11 mouse cellular contexts compared by ENCODE assay signal in genomic region chr13:43235586-43235910, GRCm38 (mm10).
A peak's percentile ranks its signal among the peaks of the same experiment; 100 is the strongest.
DNase-seq lines count a peak whose midpoint lies in the region; ATAC-seq and TF ChIP-seq lines count a peak whose summit lies in the region.
"Had no signal": no experiment of that assay in that cellular context is flagged by ENCODE, and none has a peak within 500 bp of the region (broad histone marks: within the 10 kb centered on the region; RNA-seq: fewer than 3 reads in every experiment).

No protein-coding gene starts in this region.

- peaks cover 6% of the 10 kb centered on the region for H3K9me3 ChIP-seq in megakaryocyte, embryonic 14.5 days
- no peaks in the 10 kb centered on the region for H3K9me3 ChIP-seq in intestine, embryonic 16.5 days (ENCODE audit: control insufficient read depth, low read length)
- no peaks in the 10 kb centered on the region for H3K9me3 ChIP-seq in stomach, embryonic 15.5 days

- no peak for TF ChIP-seq POLR2A in heart, adult 2 months (IDR thresholded peaks at IDR 0.05; ENCODE audit: insufficient read depth, low read depth, low read length)

- H3K27me3 ChIP-seq in heart, adult 2 months (ENCODE audit: control insufficient read depth, insufficient read depth, low read length) = no peaks in the 10 kb centered on the region
- no peaks in the 10 kb centered on the region for H3K27me3 ChIP-seq in megakaryocyte, embryonic 14.5 days (replicated peaks)
- H3K27me3 ChIP-seq in intestine, embryonic 16.5 days (replicated peaks; ENCODE audit: control insufficient read depth, insufficient read depth, low read length) = no peaks in the 10 kb centered on the region
- no peaks in the 10 kb centered on the region for H3K27me3 ChIP-seq in stomach, embryonic 15.5 days (replicated peaks)

- no peak for ATAC-seq in megakaryocyte, adult 5-6 weeks (ENCODE audit: poor library complexity, severe bottlenecking)
- ATAC-seq in intestine, embryonic 16.5 days = peak; percentile 58
- ATAC-seq in stomach, embryonic 15.5 days (ENCODE audit: insufficient read depth, low FRiP score, low read depth) = peak; percentile 80

- intact Hi-C loops in heart, adult 2 months (cut with DNase I) = no loop called here

- TF ChIP-seq CTCF in heart, adult 2 months (IDR thresholded peaks at IDR 0.05) = no peak

- H3K9ac ChIP-seq in heart, adult 2 months (ENCODE audit: low read depth, low read length) = no peak overlapping the region
- H3K9ac ChIP-seq in intestine, embryonic 16.5 days (ENCODE audit: low read depth, low read length) = 0 out of 2 replicates have a peak overlapping the region, but pooled peaks have one; percentile 14
- no peak overlapping the region for H3K9ac ChIP-seq in stomach, embryonic 15.5 days

- peaks cover 32% of the 10 kb centered on the region for H3K36me3 ChIP-seq in heart, adult 2 months (ENCODE audit: control insufficient read depth, insufficient read depth, low read length)
- H3K36me3 ChIP-seq in megakaryocyte, embryonic 14.5 days (replicated peaks; ENCODE audit: low read length) = peaks cover 76% of the 10 kb centered on the region
- H3K36me3 ChIP-seq in intestine, embryonic 16.5 days (ENCODE audit: control insufficient read depth, insufficient read depth, low read length) = no peaks in the 10 kb centered on the region
- no peaks in the 10 kb centered on the region for H3K36me3 ChIP-seq in stomach, embryonic 15.5 days

- H3K4me1 ChIP-seq in heart, adult 2 months (ENCODE audit: control insufficient read depth, insufficient read depth, low read length) = peaks cover 50% of the 10 kb centered on the region
- peaks cover 100% of the 10 kb centered on the region for H3K4me1 ChIP-seq in megakaryocyte, embryonic 14.5 days
- H3K4me1 ChIP-seq in intestine, embryonic 16.5 days (ENCODE audit: control insufficient read depth, insufficient read depth, low read length) = peaks cover 13% of the 10 kb centered on the region
- peaks cover 13% of the 10 kb centered on the region; the same call in 1 of the 2 replicates for H3K4me1 ChIP-seq in stomach, embryonic 15.5 days

- H3K27ac ChIP-seq in heart, adult 2 months = peak overlapping the region; percentile 56
- no peak overlapping the region for H3K27ac ChIP-seq in intestine, embryonic 16.5 days (ENCODE audit: low read length)
- H3K27ac ChIP-seq in stomach, embryonic 15.5 days = no peak overlapping the region
- H3K27ac ChIP-seq: kidney, postnatal 0 days had no signal

- H3K79me2 ChIP-seq in heart, adult 2 months (replicated peaks; ENCODE audit: control insufficient read depth, insufficient read depth, low read length) = no peaks in the 10 kb centered on the region

- no peak overlapping the region for H3K4me3 ChIP-seq in heart, adult 2 months
- peak overlapping the region; percentile 84 for H3K4me3 ChIP-seq in megakaryocyte, embryonic 14.5 days (replicated peaks)
- no peak overlapping the region for H3K4me3 ChIP-seq in intestine, embryonic 16.5 days (ENCODE audit: low read length)
- no peak overlapping the region for H3K4me3 ChIP-seq in stomach, embryonic 15.5 days (replicated peaks)

- H3K4me2 ChIP-seq in intestine, embryonic 16.5 days (ENCODE audit: low read depth, low read length) = no peak overlapping the region
- H3K4me2 ChIP-seq in stomach, embryonic 15.5 days = no peak overlapping the region

- DNase-seq in heart, adult 2 months = no peak
- no peak for DNase-seq in heart, adult 9 months (ENCODE audit: low spot score in 2 of 2)
- DNase-seq in right cerebral cortex, postnatal 25 days = no peak
- DNase-seq in gastrocnemius, adult 18-20 months (ENCODE audit: low spot score) = no peak
- DNase-seq: adrenal gland, postnatal 14 days; thymus, postnatal 25 days had no signal

- 43% methylated on average over 3 of the region's 3 CpGs for WGBS in heart, adult 2 months
- 54% methylated on average over 3 of the region's 3 CpGs for WGBS in intestine, embryonic 16.5 days
- whole genome bisulfite sequencing in stomach, embryonic 15.5 days = 51% methylated on average over 3 of the region's 3 CpGs

- no peak for TF ChIP-seq EP300 in heart, adult 2 months (IDR thresholded peaks at IDR 0.05; ENCODE audit: insufficient read depth, low read depth, low read length)
